ENCODE assay signal across 11 mouse cellular contexts in the genomic region with DNA sequence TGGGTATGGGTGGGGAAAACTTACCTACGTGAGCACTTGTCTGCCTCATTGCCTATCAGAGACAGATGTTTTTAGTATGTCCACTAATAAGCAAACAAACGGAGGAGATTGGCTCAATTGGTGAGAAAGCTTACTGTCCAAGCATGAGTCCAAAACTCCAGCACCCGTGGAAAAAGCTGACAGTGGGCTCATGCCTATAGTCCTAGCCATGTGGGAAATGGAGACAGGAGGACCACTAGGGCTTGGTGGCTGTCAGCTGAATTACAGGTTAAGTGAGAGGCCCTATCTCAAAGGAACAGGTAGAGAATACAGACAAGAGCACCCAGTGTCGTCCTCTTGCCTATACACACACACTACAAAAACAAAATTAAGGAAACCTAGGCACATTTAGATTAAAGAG. TPM values are rescaled to one million over a fixed set of nuclear protein-coding genes. Genes with fewer than 3 reads are reported as not detected.
A peak's percentile ranks its signal among the peaks of the same experiment; 100 is the strongest.
DNase-seq lines count a peak whose midpoint lies in the region; ATAC-seq lines count a peak whose summit lies in the region.
"Had no signal": no experiment of that assay in that cellular context is flagged by ENCODE, and none has a peak within 500 bp of the region (broad histone marks: within the 10 kb centered on the region; RNA-seq: fewer than 3 reads in every experiment).

No protein-coding gene starts in this region.

- H3K36me3 ChIP-seq in embryonic facial prominence, embryonic 12.5 days, result peaks cover 16% of the 10 kb centered on the region
- H3K36me3 ChIP-seq in limb, embryonic 10.5 days, result peaks cover 41% of the 10 kb centered on the region
- H3K36me3 ChIP-seq in midbrain, embryonic 15.5 days (replicated peaks), result peaks cover 9% of the 10 kb centered on the region; the same call in 1 of the 2 replicates

- no peak for ATAC-seq in embryonic facial prominence, embryonic 12.5 days (ENCODE audit: insufficient number of reproducible peaks, insufficient read depth, low FRiP score, low TSS enrichment)
- ATAC-seq in midbrain, embryonic 15.5 days (replicated peaks), result no peak

- H3K4me2 ChIP-seq in embryonic facial prominence, embryonic 12.5 days (replicated peaks), result peak overlapping the region; percentile 78; the same call in 1 of the 2 replicates
- H3K4me2 ChIP-seq in midbrain, embryonic 15.5 days, result peak overlapping the region; percentile 77; the same call in 1 of the 2 replicates

- no peaks in the 10 kb centered on the region for H3K27me3 ChIP-seq in embryonic facial prominence, embryonic 12.5 days
- no peaks in the 10 kb centered on the region for H3K27me3 ChIP-seq in limb, embryonic 10.5 days (ENCODE audit: low read depth, poor library complexity, severe bottlenecking)
- no peaks in the 10 kb centered on the region for H3K27me3 ChIP-seq in midbrain, embryonic 15.5 days (replicated peaks)

- H3K9ac ChIP-seq in embryonic facial prominence, embryonic 12.5 days, result no peak overlapping the region
- H3K9ac ChIP-seq in midbrain, embryonic 15.5 days, result no peak overlapping the region

- H3K4me3 ChIP-seq in embryonic facial prominence, embryonic 12.5 days, result no peak overlapping the region
- H3K4me3 ChIP-seq in limb, embryonic 10.5 days, result peak overlapping the region; percentile 8; the same call in 1 of the 2 replicates
- H3K4me3 ChIP-seq in midbrain, embryonic 15.5 days, result no peak overlapping the region

- no peak overlapping the region for H3K27ac ChIP-seq in embryonic facial prominence, embryonic 12.5 days
- no peak overlapping the region for H3K27ac ChIP-seq in limb, embryonic 10.5 days
- H3K27ac ChIP-seq in midbrain, embryonic 15.5 days, result no peak overlapping the region

- peaks cover 21% of the 10 kb centered on the region for H3K4me1 ChIP-seq in embryonic facial prominence, embryonic 12.5 days
- peaks cover 52% of the 10 kb centered on the region for H3K4me1 ChIP-seq in limb, embryonic 10.5 days
- peaks cover 45% of the 10 kb centered on the region for H3K4me1 ChIP-seq in midbrain, embryonic 15.5 days

- DNase-seq in kidney, adult 9 months, result peak; percentile 24
- no peak for DNase-seq in kidney, postnatal 14 days
- DNase-seq in limb, embryonic 10.5 days (ENCODE audit: low spot score), result no peak
- no peak for DNase-seq in adrenal gland, adult 2 months
- no peak for DNase-seq in retina, postnatal 1 day
- DNase-seq: kidney, postnatal 10 days; lung, postnatal 4 days; right cerebral cortex, postnatal 14 days had no signal

- no peaks in the 10 kb centered on the region for H3K9me3 ChIP-seq in embryonic facial prominence, embryonic 12.5 days
- H3K9me3 ChIP-seq in limb, embryonic 10.5 days (replicated peaks), result no peaks in the 10 kb centered on the region
- H3K9me3 ChIP-seq in midbrain, embryonic 15.5 days, result no peaks in the 10 kb centered on the region
- H3K9me3 ChIP-seq: heart, embryonic 10.5 days had no signal

- WGBS in embryonic facial prominence, embryonic 12.5 days, result 77% methylated on average over 4 of the region's 4 CpGs
- WGBS in limb, embryonic 10.5 days, result 85% methylated on average over 4 of the region's 4 CpGs
- 85% methylated on average over 4 of the region's 4 CpGs for WGBS in midbrain, embryonic 15.5 days

RNA-seq across cellular contexts. Expression of a gene that starts 0.9 kb away (rescaled TPM):
- 30.0 and 33.0 TPM in 2 replicates for polyA plus RNA-seq in embryonic facial prominence, embryonic 12.5 days (2016; fragmentation: Nextera tagmentation; extraction: Ambion mirVana)
- 24.3 and 27.3 TPM in 2 replicates for polyA plus RNA-seq in limb, embryonic 10.5 days (2016; fragmentation: Nextera tagmentation; extraction: Ambion mirVana)
- polyA plus RNA-seq in midbrain, embryonic 15.5 days (2015; fragmentation: Nextera tagmentation; extraction: Ambion mirVana), result 18.7 and 19.4 TPM in 2 replicates
- total RNA-seq in adrenal gland, adult 2 months (2021), result 10 to 100 TPM; 21.0 to 28.4 TPM
- 20.3 and 21.9 TPM in 2 replicates for polyA plus RNA-seq in adrenal gland, adult 2 months (2012; rRNA removed)

RNA-seq across cellular contexts. Expression of a gene that starts 1.3 kb away (rescaled TPM):
- polyA plus RNA-seq in embryonic facial prominence, embryonic 12.5 days (2016; fragmentation: Nextera tagmentation; extraction: Ambion mirVana), result 64.5 and 67.4 TPM in 2 replicates
- 78.1 and 88.8 TPM in 2 replicates for polyA plus RNA-seq in limb, embryonic 10.5 days (2016; fragmentation: Nextera tagmentation; extraction: Ambion mirVana)
- polyA plus RNA-seq in midbrain, embryonic 15.5 days (2015; fragmentation: Nextera tagmentation; extraction: Ambion mirVana), result 41.0 and 41.2 TPM in 2 replicates
- 10 to 100 TPM; 31.2 to 32.4 TPM for total RNA-seq in adrenal gland, adult 2 months (2021)
- 8.5 and 10.9 TPM in 2 replicates for polyA plus RNA-seq in adrenal gland, adult 2 months (2012; rRNA removed)

RNA-seq across cellular contexts. Expression of a gene that starts 9.0 kb away (rescaled TPM):
- polyA plus RNA-seq in embryonic facial prominence, embryonic 12.5 days (2016; fragmentation: Nextera tagmentation; extraction: Ambion mirVana), result 8.9 and 9.7 TPM in 2 replicates
- 9.9 and 10.3 TPM in 2 replicates for polyA plus RNA-seq in limb, embryonic 10.5 days (2016; fragmentation: Nextera tagmentation; extraction: Ambion mirVana)
- polyA plus RNA-seq in midbrain, embryonic 15.5 days (2015; fragmentation: Nextera tagmentation; extraction: Ambion mirVana), result 18.5 and 19.9 TPM in 2 replicates
- total RNA-seq in adrenal gland, adult 2 months (2021), result 10 to 100 TPM; 22.6 to 25.1 TPM
- polyA plus RNA-seq in adrenal gland, adult 2 months (2012; rRNA removed), result 48.8 and 55.2 TPM in 2 replicates

RNA-seq across cellular contexts. Expression of a gene that starts 20.5 kb away (rescaled TPM):
- 80.2 and 88.0 TPM in 2 replicates for polyA plus RNA-seq in embryonic facial prominence, embryonic 12.5 days (2016; fragmentation: Nextera tagmentation; extraction: Ambion mirVana)
- 109 TPM in 2 replicates for polyA plus RNA-seq in limb, embryonic 10.5 days (2016; fragmentation: Nextera tagmentation; extraction: Ambion mirVana)
- 137 and 141 TPM in 2 replicates for polyA plus RNA-seq in midbrain, embryonic 15.5 days (2015; fragmentation: Nextera tagmentation; extraction: Ambion mirVana)
- total RNA-seq in adrenal gland, adult 2 months (2021), result 100 to 1,000 TPM; 283 to 489 TPM
- 224 and 444 TPM in 2 replicates for polyA plus RNA-seq in adrenal gland, adult 2 months (2012; rRNA removed)

RNA-seq across cellular contexts. Expression of a gene that starts 34.0 kb away (rescaled TPM):
- 14.5 and 19.9 TPM in 2 replicates for polyA plus RNA-seq in embryonic facial prominence, embryonic 12.5 days (2016; fragmentation: Nextera tagmentation; extraction: Ambion mirVana)
- polyA plus RNA-seq in limb, embryonic 10.5 days (2016; fragmentation: Nextera tagmentation; extraction: Ambion mirVana), result 19.1 and 19.7 TPM in 2 replicates
- polyA plus RNA-seq in midbrain, embryonic 15.5 days (2015; fragmentation: Nextera tagmentation; extraction: Ambion mirVana), result 20.2 and 24.2 TPM in 2 replicates
- 10 to 100 TPM; 25.3 to 43.4 TPM for total RNA-seq in adrenal gland, adult 2 months (2021)
- 16.4 and 17.4 TPM in 2 replicates for polyA plus RNA-seq in adrenal gland, adult 2 months (2012; rRNA removed)
